Mouse (Mus musculus): ENCODE measurements around the gene Macrod1. TPM values are rescaled to one million over a fixed set of nuclear protein-coding genes. Genes with fewer than 3 reads are reported as not detected.

Macrod1 gene
- total RNA-seq, 2 experiments from 2014 or later: 32.4 to 35.0 TPM

DNA sequence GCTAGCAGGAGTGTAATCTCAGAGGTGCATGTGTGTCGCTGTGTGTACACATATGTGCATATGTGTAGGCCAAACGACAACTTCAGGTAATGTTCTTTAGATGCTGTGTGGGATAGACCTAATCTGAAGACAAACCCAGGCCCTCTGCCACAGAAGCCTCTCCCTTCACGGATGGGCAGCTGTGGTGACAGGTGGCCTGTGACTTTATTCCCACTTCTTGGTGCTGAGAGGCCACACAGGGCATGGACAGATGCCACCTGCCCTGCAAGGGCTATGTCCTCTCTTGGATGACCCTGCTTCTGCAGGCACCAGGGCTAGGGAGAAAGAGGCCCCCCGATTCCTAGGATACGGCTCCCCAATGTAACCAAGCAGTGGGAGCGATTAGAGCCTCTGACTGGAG is 54.7 kb downstream of the Macrod1 start:
- DNase-seq (ENCODE audit: low spot score in 2 of 2): no peak

GRCm38 (mm10) chr19:7111710-7112109 is 55.1 kb downstream of the Macrod1 start:
- DNase-seq (ENCODE audit: low spot score in 2 of 2): no peak

- DNase-seq (ENCODE audit: low spot score in 2 of 2): no peak
Measured at GRCm38 (mm10) chr19:7112628-7113027, 56.0 kb downstream of the Macrod1 start.

DNA sequence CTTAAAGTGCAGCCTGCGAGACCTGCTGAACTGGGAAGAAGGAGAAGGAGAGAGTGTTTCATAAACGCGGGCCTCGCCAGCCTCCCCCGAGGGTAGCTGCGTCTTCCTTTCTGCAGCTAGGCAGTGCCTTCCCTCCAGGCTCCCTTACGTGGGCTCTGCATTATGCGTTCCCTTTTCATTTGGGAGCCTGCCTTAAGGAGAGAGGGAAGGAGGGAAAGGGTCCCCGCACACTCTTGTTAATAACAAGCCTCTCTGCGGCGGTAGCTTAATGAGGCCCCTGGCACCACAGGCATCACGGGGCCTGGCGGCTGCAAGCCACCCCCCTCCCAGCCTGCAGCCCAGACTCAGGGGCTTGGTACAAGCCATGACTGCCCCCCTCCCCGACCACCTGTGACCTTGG is 57.0 kb downstream of the Macrod1 start:
- DNase-seq (ENCODE audit: low spot score in 2 of 2): no peak

- no peak for DNase-seq (ENCODE audit: low spot score in 2 of 2)
Measured at GRCm38 (mm10) chr19:7116038-7116731, 59.6 kb downstream of the Macrod1 start.

DNA sequence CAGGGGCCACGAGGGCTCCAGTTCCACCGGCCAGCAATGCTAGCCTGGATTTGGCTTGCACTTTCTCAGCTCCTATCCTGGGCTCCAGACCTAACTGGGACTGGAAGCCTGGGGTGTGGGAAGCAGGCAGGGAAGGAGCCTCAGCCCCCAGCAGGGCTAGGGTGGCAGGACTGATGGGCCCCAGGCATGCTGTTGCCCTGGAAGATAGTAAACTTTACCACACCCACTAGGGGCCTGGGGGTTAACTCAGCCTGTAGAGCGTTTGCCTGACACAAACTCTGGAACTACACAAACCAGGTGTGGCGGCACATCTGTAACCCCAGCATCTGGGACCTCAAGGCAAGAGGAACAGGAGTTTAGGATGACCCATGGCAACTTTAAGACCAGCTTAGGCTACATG is 60.5 kb downstream of the Macrod1 start:
- no peak for DNase-seq (ENCODE audit: low spot score in 2 of 2)

- DNase-seq (ENCODE audit: low spot score in 2 of 2): no peak
Measured at GRCm38 (mm10) chr19:7117653-7118307, 61.2 kb downstream of the Macrod1 start.

DNA sequence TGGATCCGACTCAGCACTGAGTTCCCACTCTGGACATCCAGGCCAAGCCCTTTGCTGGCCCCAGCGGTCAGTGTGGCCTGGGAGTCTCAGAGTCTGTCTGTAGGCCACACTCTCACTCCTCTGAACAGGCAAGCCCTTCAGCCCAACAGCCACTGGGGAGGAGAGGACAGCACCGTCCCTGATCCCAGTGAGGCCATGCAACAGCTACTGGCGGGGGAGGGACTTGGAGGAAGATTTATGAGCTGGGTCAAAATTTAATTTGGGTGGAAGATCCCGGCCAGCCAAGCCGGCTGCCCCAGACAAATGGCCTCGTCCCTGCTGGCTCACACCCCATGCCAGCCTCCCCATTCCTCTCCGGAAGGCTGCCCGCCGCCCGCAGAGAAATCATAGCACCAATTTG is 64.6 kb downstream of the Macrod1 start:
- DNase-seq (ENCODE audit: low spot score in 2 of 2): peak in 1 of 2 experiments; percentile 38

GRCm38 (mm10) chr19:7122277-7122676 is 65.7 kb downstream of the Macrod1 start:
- DNase-seq (ENCODE audit: low spot score in 2 of 2): peak in 1 of 2 experiments; percentile 30

DNA sequence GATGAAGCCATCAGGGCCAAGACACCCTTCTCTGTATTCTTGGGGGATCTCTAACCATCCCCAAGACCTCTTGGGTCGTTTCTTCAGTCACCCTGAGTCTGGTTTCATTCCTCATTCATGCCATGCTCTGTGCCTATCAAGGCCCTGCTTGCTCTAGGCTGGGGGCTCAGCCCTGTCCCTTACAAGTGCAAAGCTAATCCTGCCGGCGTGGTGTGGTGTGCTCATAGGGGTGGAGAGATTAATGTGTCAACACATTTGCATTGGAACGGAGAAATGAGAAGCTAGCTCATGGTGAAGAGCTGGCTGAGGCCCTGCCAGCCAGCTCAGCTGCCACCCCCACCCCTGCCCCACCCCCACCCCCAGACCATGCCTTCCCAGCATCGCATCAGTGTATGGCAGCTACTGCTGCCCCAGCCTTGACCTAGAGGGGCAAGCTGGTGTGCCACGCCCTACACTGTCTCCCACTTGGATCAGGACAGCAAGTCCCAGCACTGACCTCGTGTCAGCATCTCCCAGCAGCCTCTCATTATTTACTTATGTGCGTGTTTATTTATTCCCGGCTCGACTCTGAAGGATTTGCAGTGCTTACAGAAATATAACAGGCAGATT is 66.2 kb downstream of the Macrod1 start:
- no peak for DNase-seq (ENCODE audit: low spot score in 2 of 2)

DNA sequence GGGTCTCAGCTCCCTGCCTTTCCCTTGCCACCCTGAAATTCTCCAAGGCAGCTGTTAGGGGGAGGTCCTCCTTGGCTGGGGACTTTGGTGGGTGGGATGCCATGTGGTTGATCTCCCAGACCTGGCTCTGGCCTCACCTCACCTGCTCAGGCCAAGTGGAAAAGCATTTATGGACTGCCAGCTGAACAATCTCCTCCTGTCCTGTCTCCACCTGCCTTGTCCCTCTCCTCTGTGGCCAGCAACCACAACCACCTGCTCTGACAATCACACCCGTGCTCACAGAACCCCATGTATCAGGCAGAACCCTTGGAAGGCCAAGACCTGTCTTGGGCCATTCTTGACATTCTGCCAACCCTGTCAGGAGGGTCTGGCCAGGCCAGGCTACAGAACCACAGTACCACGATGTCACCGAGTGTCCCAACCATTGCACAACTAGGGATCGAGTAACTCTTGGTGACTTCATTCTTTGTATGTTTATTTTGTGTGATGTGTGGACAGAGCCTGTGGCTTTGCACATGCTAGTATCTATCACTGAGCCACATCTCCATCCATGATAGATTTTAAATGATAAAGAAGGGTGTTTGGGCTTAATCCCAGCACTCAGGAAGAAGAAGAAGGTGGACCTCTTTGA is 69.0 kb downstream of the Macrod1 start:
- DNase-seq (ENCODE audit: low spot score in 2 of 2): no peak

DNA sequence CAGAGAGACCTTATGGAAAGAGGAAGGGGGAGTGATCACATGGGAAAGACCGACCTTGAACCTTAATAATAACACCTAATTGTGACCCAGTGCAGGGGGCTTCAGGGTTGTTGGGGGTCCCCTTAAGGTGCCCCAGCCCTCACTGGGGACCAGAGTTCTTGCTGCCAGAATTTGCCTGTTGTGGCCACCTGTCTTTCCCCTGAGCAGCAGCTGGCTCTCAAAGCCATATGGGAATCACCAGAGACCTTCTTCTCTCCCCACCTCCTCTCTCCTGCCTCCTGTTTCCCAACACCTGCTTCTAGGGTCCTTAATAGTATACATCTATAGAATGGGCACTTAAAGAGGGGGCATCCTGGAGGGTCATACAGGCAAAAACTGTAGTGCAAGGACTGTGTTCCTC is 69.6 kb downstream of the Macrod1 start:
- no peak for DNase-seq (ENCODE audit: low spot score in 2 of 2)

DNA sequence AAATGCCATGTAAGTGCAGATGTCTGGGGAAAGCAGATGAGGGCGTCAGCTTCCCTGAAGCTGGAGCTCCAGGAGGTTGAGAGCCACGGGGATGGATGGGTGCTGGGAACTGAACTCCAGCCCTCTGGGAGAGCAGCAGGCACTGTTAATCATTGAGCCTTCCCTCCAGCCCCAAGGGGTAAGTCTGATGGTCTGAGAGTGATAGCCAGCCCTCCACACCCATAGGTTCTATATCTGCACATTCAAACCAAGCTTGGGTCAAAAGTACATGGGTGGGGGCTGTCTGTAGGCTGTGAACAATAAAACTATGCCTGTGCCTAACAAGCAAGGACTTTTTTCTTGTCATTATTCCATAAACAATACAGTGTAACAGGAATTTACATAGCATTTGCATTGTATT is 70.3 kb downstream of the Macrod1 start:
- no peak for DNase-seq (ENCODE audit: low spot score in 2 of 2)

- no peak for DNase-seq (ENCODE audit: low spot score in 2 of 2)
Measured at GRCm38 (mm10) chr19:7128551-7129475, 72.2 kb downstream of the Macrod1 start.

- no peak for DNase-seq (ENCODE audit: low spot score in 2 of 2)
Measured at GRCm38 (mm10) chr19:7130317-7130716, 73.7 kb downstream of the Macrod1 start.

- DNase-seq (ENCODE audit: low spot score in 2 of 2): no peak
Measured at GRCm38 (mm10) chr19:7133436-7133835, 76.8 kb downstream of the Macrod1 start.

DNA sequence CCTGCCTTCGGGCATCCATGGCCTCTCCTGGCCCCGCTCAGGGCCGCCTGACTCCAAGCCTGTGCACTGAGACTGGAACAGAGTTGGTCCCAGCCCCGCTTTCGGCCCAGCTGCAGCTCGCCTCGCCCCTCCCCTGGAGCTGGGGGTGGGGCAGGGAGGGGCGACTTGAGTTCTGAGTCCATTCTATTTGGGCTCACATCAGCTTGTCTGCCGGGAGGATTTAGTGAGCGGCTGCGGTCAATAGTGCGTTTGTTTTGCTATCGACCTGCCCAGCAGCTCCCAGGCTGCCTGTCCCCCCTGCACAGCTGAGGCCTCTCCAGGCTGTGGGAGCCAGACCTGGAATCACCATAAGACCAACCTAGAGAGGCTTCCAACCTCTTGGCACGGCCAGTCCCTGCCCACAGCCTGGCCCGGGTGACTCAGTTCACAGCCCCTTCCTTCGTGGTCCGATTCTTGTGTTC is 78.1 kb downstream of the Macrod1 start:
- DNase-seq (ENCODE audit: low spot score in 2 of 2): no peak

DNA sequence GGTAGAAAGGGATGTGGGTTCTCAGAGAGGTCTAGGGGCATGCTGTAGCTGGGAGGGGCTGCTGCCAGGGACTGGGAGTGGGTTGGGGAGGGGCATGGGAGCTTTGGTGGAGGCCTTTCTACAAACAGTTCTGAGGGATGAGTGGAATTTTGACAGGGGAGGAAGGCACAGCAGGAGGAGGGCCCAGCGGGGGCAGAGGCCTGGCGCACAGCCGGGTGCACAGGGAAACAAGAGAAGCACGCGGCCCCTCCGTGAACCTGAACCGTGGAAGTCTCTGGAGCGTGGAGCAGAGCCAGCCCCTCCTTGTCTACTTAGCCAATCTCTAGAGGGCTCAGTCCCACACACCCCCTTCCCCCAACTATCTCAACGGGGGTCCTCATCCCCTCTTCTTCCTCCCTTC is 78.9 kb downstream of the Macrod1 start:
- no peak for DNase-seq (ENCODE audit: low spot score in 2 of 2)

DNA sequence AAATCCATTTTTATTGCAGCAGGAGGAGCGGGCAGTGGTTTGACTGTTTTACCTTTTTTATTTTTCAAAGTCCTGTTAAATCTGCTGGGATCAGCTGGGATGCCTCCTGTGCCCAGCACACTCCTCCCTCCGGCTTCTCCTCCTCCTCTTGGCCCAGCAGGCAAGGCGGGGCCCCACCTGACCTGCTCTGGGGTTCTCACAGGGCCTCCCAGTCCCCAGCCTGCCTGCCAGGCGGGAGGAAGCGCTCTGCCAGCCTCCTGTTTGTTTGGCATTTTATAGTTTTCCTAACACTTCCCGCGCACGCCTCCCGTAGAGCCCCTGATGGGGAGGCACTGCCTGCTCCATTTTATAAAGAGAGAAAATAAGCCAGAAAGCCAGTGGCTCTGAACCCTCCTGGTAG is 79.4 kb downstream of the Macrod1 start:
- no peak for DNase-seq (ENCODE audit: low spot score in 2 of 2)

GRCm38 (mm10) chr19:7136714-7137498 is 80.3 kb downstream of the Macrod1 start:
- DNase-seq (ENCODE audit: low spot score in 2 of 2): no peak

Measured in adrenal gland, postnatal 4 days (tissue).